Mouse (Mus musculus) forebrain, embryonic 15.5 days (tissue): ENCODE data around the gene Camkv. TPM values are rescaled to one million over a fixed set of nuclear protein-coding genes. Genes with fewer than 3 reads are reported as not detected.
A peak's percentile ranks its signal among the peaks of the same experiment; 100 is the strongest.

ENCODE experiments used
- ATAC-seq: fragments of 200-750 bp; cut with Nextera tagmentation; replicated peaks from 2 replicates; pipeline ENCODE4 v1.8.0; 2017; ENCODE audit warnings: mild to moderate bottlenecking, moderate TSS enrichment, moderate library complexity
- H3K27ac ChIP-seq: fragments of 300-500 bp; sonication (generic); replicated peaks from 2 replicates; pipeline ENCODE4 v1.5.1; 2015; ENCODE audit warnings: mild to moderate bottlenecking, inconsistent platforms
- H3K27me3 ChIP-seq: fragments of 300-500 bp; sonication (generic); 2 replicates; pipeline ENCODE4 v1.6.1; 2015; ENCODE audit warnings: inconsistent platforms
- H3K36me3 ChIP-seq: fragments of 300-500 bp; sonication (generic); 2 replicates; pipeline ENCODE4 v1.6.1; 2015; ENCODE audit warnings: mild to moderate bottlenecking, inconsistent platforms
- H3K4me1 ChIP-seq: fragments of 300-500 bp; sonication (generic); 2 replicates; pipeline ENCODE4 v1.6.1; 2015; ENCODE audit warnings: inconsistent platforms
- H3K4me2 ChIP-seq: fragments of 300-500 bp; sonication (generic); replicated peaks from 2 replicates; pipeline ENCODE4 v1.6.1; 2015; ENCODE audit warnings: mild to moderate bottlenecking, inconsistent platforms
- H3K4me3 ChIP-seq: fragments of 300-500 bp; sonication (generic); 2 replicates; pipeline ENCODE4 v1.5.1; 2015; ENCODE audit warnings: mild to moderate bottlenecking, inconsistent platforms
- H3K9ac ChIP-seq: fragments of 300-500 bp; sonication (generic); replicated peaks from 2 replicates; pipeline ENCODE4 v1.6.1; 2015; ENCODE audit warnings: mild to moderate bottlenecking, inconsistent platforms
- H3K9me3 ChIP-seq: fragments of 300-500 bp; sonication (generic); 2 replicates; pipeline ENCODE4 v1.6.1; 2016; ENCODE audit warnings: inconsistent platforms
- WGBS: fragments of 180-500 bp; shearing (Covaris S2); methylation state at CpG from one replicate; pipeline ENCODE4 v1.1.7; 2015; ENCODE audit warnings: mixed read lengths; 5-methylcytosine and 5-hydroxymethylcytosine counted together
- polyA plus RNA-seq: library from polyadenylated mRNA; unstranded; fragments of >200 nt; fragmentation: Nextera tagmentation; extraction: Ambion mirVana; gene quantifications from 2 replicates; pipeline ENCODE4 v1.2.1, GENCODE M21; 2015

Gene Camkv
- 79.1 and 83.4 TPM in 2 replicates for polyA plus RNA-seq

DNA sequence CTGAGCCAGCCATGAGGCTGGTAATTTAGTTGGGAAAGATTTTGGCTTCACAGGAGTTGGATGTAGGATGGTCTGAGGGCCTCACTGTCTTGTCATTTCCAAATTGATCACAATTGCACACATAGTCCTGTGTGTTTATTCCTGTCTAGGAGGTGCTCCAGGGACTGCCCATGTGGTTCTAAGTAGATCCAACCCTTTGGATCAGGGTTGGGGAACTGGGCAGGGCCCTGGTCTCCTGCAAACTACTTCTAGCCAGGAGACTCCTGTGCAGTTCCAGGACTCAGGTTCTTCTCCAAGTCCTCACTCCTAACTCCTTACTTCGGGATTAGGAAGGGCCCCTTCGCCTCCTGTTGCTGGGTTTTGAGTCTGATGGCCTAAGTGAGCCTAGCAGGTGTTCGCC, at the start of gene Camkv:
Gene Camkv, plus strand, starts transcription at position 301 of the 400 bp plus-strand sequence.
- ATAC-seq = 0 out of 2 replicates have a peak, but pooled peaks have one; percentile 4
- 6% methylated on average over 3 of the region's 3 CpGs for WGBS
- Histone ChIP-seq H3K9ac (peak within 1 kb of the TSS; percentile 55), H3K4me3 (peak within 1 kb of the TSS; percentile 53), H3K4me1 (peaks cover 22% of the 10 kb centered on the region), H3K36me3 (no peaks in the 10 kb centered on the region), H3K27ac (no peak within 1 kb of the TSS), H3K9me3 (no peaks in the 10 kb centered on the region), H3K27me3 (no peaks in the 10 kb centered on the region), H3K4me2 (peak within 1 kb of the TSS; percentile 65)

DNA sequence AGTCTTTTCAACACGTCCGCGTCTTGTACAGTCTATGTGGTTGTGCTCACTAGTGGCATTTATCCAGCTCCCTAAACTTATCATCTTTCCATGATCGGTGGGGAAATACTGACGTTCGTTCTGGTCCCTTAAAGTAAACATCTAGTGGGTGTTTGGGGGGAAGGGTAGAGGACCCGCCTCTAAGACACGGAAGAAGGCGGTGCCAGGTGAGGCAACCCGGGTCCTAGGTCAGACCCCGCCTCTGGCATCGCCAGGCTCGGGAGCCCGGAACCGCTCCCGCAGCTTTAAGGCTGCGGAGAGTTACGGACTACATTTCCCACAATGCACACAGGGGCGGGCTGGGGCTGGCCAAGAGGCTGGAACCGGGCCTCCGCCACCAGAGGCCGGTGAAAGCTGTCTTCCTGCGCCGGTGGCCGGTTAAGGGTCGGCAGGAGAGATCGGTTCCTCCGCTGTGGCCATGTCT, 47.6 kb upstream of the Camkv start, which contains the start of gene Mon1a:
Gene Mon1a, plus strand, starts transcription at position 348 of the 463 bp plus-strand sequence.
- H3K9ac ChIP-seq = peak within 1 kb of the TSS; percentile 79
- H3K36me3 ChIP-seq = no peaks in the 10 kb centered on the region
- no peaks in the 10 kb centered on the region for H3K27me3 ChIP-seq
- H3K4me3 ChIP-seq = peak within 1 kb of the TSS; percentile 80
- H3K9me3 ChIP-seq = no peaks in the 10 kb centered on the region
- peak within 1 kb of the TSS; percentile 68 for H3K27ac ChIP-seq
- peak within 1 kb of the TSS; percentile 83 for H3K4me2 ChIP-seq
- 0% methylated on average over 28 of the region's 28 CpGs for WGBS
- H3K4me1 ChIP-seq = peaks cover 13% of the 10 kb centered on the region
- ATAC-seq = peak; percentile 96

DNA sequence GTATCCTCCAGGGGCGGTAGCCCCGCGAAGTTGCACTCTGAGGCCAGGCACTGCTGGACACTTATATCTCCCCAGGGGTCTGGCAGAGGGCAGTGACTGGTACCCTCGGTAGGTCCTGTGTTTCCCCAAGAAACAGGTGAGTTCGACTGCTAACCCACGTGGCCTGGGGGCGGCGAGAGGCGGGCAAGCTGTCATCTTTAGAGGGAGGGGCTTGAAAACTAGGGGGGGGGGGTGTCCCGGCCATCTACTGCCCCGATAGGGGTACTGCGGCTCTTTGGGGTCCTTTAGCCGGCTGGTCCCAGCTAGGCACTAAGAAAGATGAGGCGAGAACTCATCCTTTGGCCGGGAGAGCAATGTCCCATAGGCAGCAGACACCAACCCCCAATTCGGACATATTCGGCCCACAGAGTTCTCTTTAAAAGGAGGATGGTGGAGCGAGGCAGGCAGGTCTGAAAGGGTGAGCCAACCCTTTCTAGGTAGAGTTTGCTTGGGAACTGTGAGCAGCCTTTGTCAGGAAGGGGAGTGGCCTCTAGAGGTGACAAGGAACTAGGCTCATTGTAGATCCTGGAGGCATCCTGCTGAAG, 47.1 kb upstream of the Camkv start:
- peak overlapping the region; percentile 68 for H3K27ac ChIP-seq
- 1% methylated on average over 18 of the region's 18 CpGs for WGBS
- H3K36me3 ChIP-seq = no peaks in the 10 kb centered on the region
- H3K27me3 ChIP-seq = no peaks in the 10 kb centered on the region
- peaks cover 13% of the 10 kb centered on the region for H3K4me1 ChIP-seq
- H3K4me2 ChIP-seq = peak overlapping the region; percentile 83
- H3K4me3 ChIP-seq = peak overlapping the region; percentile 80
- ATAC-seq = peak; percentile 68
- H3K9ac ChIP-seq = peak overlapping the region; percentile 79
- H3K9me3 ChIP-seq = no peaks in the 10 kb centered on the region

DNA sequence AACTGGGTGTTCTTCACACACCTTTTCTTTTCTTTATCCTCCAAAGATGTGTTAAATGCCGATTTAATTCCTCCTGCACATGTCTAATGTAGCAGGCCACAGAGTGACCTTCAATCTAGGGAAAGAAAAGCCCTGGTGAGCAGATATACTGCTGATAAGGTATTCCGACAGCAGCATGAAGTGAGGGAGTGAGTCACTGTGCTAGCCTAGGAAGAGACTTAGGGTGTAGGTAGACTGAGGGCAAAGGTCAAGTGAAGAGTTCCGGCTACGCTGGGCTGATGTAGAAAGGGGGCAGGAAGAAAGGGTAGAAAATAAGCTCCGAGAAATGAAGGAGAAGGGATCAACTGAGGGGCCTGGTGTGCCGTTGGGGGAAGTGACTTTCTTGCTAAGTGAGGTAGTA, 45.2 kb upstream of the Camkv start:
- H3K4me1 ChIP-seq = peaks cover 13% of the 10 kb centered on the region
- no peak for ATAC-seq
- H3K27me3 ChIP-seq = no peaks in the 10 kb centered on the region
- H3K4me3 ChIP-seq = no peak overlapping the region
- H3K9me3 ChIP-seq = no peaks in the 10 kb centered on the region
- H3K4me2 ChIP-seq = no peak overlapping the region
- no peaks in the 10 kb centered on the region for H3K36me3 ChIP-seq
- H3K27ac ChIP-seq = no peak overlapping the region
- H3K9ac ChIP-seq = no peak overlapping the region
- WGBS = 93% methylated on average over 6 of the region's 6 CpGs

DNA sequence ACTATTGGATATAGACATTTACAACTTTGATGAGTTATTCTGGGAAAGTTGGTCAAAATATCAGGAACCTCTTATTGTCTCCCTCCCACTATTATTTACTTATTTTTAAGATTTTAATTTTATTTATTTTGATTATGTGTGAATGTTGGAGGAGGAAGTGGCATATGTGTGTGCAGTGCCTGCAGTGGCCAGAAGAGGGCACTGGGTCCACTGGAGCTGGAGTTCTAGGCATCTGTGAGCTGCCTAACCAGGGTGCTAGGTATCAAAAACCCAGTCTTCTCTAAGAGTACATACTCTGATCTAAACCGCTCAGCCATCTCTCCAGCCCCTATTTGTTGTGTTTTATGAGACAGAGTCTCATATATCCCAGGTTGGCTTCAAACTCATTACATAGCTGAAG, 44.5 kb upstream of the Camkv start:
- no peaks in the 10 kb centered on the region for H3K9me3 ChIP-seq
- peaks cover 13% of the 10 kb centered on the region for H3K4me1 ChIP-seq
- WGBS = 100% methylated on average over 1 of the region's 1 CpGs
- no peak overlapping the region for H3K9ac ChIP-seq
- H3K4me2 ChIP-seq = no peak overlapping the region
- ATAC-seq = no peak
- no peaks in the 10 kb centered on the region for H3K36me3 ChIP-seq
- H3K27ac ChIP-seq = no peak overlapping the region
- H3K27me3 ChIP-seq = no peaks in the 10 kb centered on the region
- H3K4me3 ChIP-seq = no peak overlapping the region

DNA sequence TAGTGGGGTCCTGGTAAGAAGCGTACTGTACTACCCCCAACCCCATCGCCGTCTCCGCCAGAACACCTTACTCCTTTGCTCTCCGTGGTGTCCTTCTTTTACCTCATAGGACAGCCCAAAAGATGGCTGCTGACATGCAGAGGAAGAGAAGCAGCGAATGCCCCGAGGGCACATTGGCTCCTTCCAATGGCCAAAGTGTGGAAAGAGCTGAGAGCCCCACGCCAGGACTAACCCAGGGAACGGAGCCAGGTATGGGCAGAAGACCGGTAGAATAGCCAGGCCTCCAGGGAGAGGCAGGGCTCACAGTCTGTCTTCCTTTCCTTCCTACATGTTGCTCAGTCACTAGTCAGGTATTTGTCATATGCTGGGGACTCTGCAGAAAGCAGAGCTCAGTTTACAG, 36.9 kb upstream of the Camkv start:
- Histone ChIP-seq H3K4me2 (no peak overlapping the region), H3K9me3 (no peaks in the 10 kb centered on the region), H3K9ac (no peak overlapping the region), H3K36me3 (peaks cover 18% of the 10 kb centered on the region; the same call in 1 of the 2 replicates), H3K4me3 (no peak overlapping the region), H3K4me1 (peaks cover 13% of the 10 kb centered on the region), H3K27ac (no peak overlapping the region), H3K27me3 (no peaks in the 10 kb centered on the region)
- no peak for ATAC-seq
- WGBS = 86% methylated on average over 10 of the region's 10 CpGs

DNA sequence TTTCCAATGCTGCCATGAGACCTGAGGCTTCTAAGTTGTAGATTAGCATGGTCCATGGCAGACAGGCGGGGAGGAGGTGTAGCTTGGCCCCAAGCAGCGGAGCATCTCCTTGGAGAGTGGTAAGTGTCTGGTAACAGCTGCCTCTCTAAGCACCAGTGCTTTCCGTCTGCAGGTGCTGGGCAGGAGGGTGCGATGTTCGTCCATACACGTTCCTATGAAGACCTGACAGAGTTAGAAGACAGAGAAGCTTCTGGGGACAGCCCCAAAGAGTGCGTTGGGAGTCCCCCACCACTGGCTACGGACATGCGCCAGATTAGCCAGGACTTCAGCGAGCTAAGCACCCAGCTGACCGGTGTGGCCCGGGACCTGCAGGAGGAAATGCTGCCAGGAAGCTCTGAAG, 35.6 kb upstream of the Camkv start:
- Histone ChIP-seq H3K27ac (no peak overlapping the region), H3K36me3 (peaks cover 18% of the 10 kb centered on the region; the same call in 1 of the 2 replicates), H3K4me1 (peaks cover 13% of the 10 kb centered on the region), H3K4me2 (no peak overlapping the region), H3K4me3 (no peak overlapping the region), H3K9ac (no peak overlapping the region), H3K9me3 (no peaks in the 10 kb centered on the region), H3K27me3 (no peaks in the 10 kb centered on the region)
- 65% methylated on average over 12 of the region's 12 CpGs for WGBS
- ATAC-seq = no peak

DNA sequence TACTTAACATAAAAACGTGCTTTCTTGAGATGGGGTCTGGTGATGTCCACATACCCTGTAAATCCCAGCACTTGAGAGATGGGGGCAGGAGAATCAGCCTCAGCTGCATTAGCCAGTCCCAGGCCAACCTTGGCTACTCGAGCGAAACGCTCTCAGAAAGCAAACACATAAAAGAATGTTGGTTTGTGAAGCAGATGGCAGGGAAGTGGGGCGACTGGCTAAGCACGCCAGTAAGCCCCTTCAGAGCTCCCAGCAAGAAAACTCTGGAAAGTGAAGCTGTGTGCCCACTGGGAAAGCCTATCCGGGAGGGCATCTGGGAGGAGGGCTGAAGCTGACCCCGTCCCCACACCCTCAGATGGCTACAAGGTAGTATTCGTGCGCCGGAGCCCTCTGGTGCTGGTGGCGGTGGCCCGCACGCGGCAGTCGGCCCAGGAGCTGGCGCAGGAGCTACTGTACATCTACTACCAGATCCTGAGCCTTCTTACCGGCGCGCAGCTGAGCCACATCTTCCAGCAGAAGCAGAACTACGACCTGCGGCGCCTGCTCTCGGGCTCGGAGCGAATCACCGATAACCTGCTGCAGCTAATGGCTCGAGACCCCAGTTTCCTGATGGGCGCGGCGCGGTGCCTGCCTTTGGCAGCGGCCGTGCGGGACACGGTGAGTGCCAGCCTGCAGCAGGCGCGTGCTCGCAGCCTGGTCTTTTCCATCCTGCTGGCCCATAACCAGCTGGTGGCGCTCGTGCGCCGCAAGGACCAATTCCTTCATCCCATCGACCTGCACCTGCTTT, 34.4 kb upstream of the Camkv start:
- peak overlapping the region; percentile 40 for H3K9ac ChIP-seq
- H3K4me3 ChIP-seq = peak overlapping the region; percentile 37
- H3K4me2 ChIP-seq = peak overlapping the region; percentile 53
- H3K27ac ChIP-seq = peak overlapping the region; percentile 51
- peaks cover 18% of the 10 kb centered on the region; the same call in 1 of the 2 replicates for H3K36me3 ChIP-seq
- H3K4me1 ChIP-seq = peaks cover 13% of the 10 kb centered on the region
- no peaks in the 10 kb centered on the region for H3K27me3 ChIP-seq
- ATAC-seq = peak; percentile 64
- WGBS = 2% methylated on average over 44 of the region's 44 CpGs
- H3K9me3 ChIP-seq = no peaks in the 10 kb centered on the region

DNA sequence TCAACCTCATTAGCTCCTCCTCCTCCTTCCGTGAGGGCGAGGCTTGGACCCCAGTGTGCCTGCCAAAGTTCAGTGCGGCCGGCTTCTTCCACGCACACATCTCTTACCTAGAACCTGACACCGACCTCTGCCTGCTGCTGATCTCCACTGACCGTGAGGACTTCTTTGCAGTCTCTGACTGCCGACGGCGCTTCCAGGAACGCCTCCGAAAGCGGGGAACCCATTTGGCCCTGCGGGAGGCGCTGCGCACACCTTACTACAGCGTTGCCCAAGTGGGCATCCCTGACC, 33.9 kb upstream of the Camkv start:
- Histone ChIP-seq H3K9ac (no peak overlapping the region; the same call in 1 of the 2 replicates), H3K27ac (no peak overlapping the region), H3K9me3 (no peaks in the 10 kb centered on the region), H3K27me3 (no peaks in the 10 kb centered on the region), H3K4me3 (peak overlapping the region; percentile 37), H3K4me1 (peaks cover 13% of the 10 kb centered on the region), H3K4me2 (peak overlapping the region; percentile 53), H3K36me3 (peaks cover 18% of the 10 kb centered on the region; the same call in 1 of the 2 replicates)
- ATAC-seq = no peak
- WGBS = 9% methylated on average over 17 of the region's 17 CpGs

DNA sequence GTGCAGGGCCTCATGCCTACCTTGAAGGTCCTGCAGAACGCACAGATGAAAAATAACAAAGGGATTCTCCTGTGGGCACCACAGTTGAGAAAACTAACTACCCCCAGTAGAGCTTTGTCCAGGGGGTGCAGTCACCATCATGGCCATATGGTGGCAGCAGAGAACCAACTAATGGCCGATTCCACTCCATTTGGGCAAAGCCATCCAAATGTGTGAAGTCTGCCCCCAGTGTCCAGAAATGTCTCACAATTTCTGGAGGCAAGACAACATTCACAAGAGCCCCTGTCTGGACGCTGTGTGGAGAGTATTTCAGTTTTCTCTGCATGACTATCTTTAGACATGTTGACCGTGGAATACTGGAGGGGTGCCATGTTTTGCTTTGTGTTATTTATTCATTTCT, 30.7 kb upstream of the Camkv start:
- Histone ChIP-seq H3K4me2 (no peak overlapping the region), H3K4me3 (no peak overlapping the region), H3K27me3 (no peaks in the 10 kb centered on the region), H3K27ac (no peak overlapping the region), H3K9me3 (no peaks in the 10 kb centered on the region), H3K36me3 (peaks cover 12% of the 10 kb centered on the region; the same call in 1 of the 2 replicates), H3K4me1 (peaks cover 21% of the 10 kb centered on the region), H3K9ac (no peak overlapping the region)
- 5% methylated on average over 4 of the region's 4 CpGs for WGBS
- ATAC-seq = 0 out of 2 replicates have a peak, but pooled peaks have one; percentile 35

DNA sequence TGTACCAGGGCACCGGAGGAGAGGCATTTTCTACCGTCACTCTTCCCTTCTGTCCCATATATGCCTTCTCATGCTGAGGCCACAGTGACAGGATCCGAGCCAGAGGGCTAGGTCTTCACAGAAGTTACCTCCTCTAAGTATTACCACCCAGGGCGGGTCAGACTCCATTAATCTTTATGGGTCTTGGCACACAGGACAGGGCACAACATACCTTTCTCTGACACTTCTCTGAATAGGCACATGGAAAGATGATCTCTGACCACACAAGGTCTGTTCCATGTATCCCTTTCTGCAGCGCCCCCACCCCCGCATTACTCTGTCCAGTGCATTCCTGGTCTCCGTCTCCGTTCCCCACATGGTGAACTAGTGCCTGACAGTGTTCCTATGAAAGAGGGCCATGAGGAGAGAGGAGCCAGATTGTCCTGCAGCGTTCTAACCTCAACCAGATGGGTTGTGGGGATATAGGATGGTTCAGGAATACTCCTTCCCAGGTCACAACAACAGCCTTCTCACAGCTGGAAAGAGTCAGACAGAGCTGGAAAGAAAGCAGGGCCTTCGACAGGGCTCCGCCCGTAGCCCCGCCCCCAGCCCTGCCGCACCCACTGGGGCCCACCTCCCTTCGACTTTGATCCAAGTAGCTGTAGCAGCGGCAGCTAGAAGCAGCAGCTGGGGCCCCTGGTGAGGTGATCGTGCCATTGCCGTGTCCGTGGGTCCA, 29.1 kb upstream of the Camkv start, which contains the start of gene Mst1r:
Gene Mst1r, plus strand, starts transcription at position 622 of the 715 bp plus-strand sequence.
- H3K27me3 ChIP-seq = no peaks in the 10 kb centered on the region
- no peak within 1 kb of the TSS for H3K27ac ChIP-seq
- peaks cover 7% of the 10 kb centered on the region; the same call in 1 of the 2 replicates for H3K36me3 ChIP-seq
- peak; percentile 31; the same call in 1 of the 2 replicates for ATAC-seq
- 24% methylated on average over 19 of the region's 19 CpGs for WGBS
- H3K9ac ChIP-seq = no peak within 1 kb of the TSS; the same call in 1 of the 2 replicates
- peak within 1 kb of the TSS; percentile 44 for H3K4me2 ChIP-seq
- H3K9me3 ChIP-seq = no peaks in the 10 kb centered on the region
- peaks cover 11% of the 10 kb centered on the region for H3K4me1 ChIP-seq
- peak within 1 kb of the TSS; percentile 21 for H3K4me3 ChIP-seq
